Mouse (Mus musculus) MEL (cell line): ENCODE results near the gene Kctd20. TPM values are rescaled to one million over a fixed set of nuclear protein-coding genes. Genes with fewer than 3 reads are reported as not detected.

Experiments
- DNase-seq: peaks from one replicate; pipeline ENCODE4 v3.0.0; 2011; ENCODE audit warnings: low read depth, low spot score
- H3K27ac ChIP-seq: 2 replicates; pipeline ENCODE4 v1.5.1; 2012; ENCODE audit warnings: low read depth, mild to moderate bottlenecking, control low read depth, low read length, moderate library complexity; ENCODE audit not compliant: control insufficient read depth
- H3K27me3 ChIP-seq, 2 experiments: fragments of 150-350 bp in 1 of 2; sonication (generic) in 1 of 2; 2 replicates each; pipeline ENCODE4 v1.6.1; 2012; ENCODE audit warnings: low read length in 2 of 2, mild to moderate bottlenecking in 2 of 2, improper control_type of control experiment in 1 of 2, moderate library complexity in 1 of 2; ENCODE audit not compliant: insufficient read depth in 2 of 2, control insufficient read depth in 1 of 2
- H3K36me3 ChIP-seq, 2 experiments: 2 replicates each; pipeline ENCODE4 v1.6.1; 2012 to 2014; ENCODE audit warnings: low read length in 2 of 2, improper control_type of control experiment in 1 of 2, inconsistent platforms in 1 of 2, mild to moderate bottlenecking in 1 of 2; ENCODE audit not compliant: insufficient read depth in 2 of 2, control insufficient read depth in 1 of 2
- H3K4me1 ChIP-seq, 2 experiments: fragments of 150-350 bp in 1 of 2; sonication (generic) in 1 of 2; 2 replicates each; pipeline ENCODE4 v1.6.1; 2012; ENCODE audit warnings: low read length in 2 of 2, improper control_type of control experiment in 1 of 2, mild to moderate bottlenecking in 1 of 2; ENCODE audit not compliant: insufficient read depth in 2 of 2, control insufficient read depth in 1 of 2
- H3K4me3 ChIP-seq, 2 experiments: fragments of 150-350 bp in 1 of 2; sonication (generic) in 1 of 2; 2 replicates each; pipeline ENCODE4 v1.5.1; 2012; ENCODE audit warnings: low read depth in 2 of 2, low read length in 2 of 2, mild to moderate bottlenecking in 2 of 2, moderate library complexity in 2 of 2, control low read depth in 1 of 2, improper control_type of control experiment in 1 of 2; ENCODE audit not compliant: control insufficient read depth in 1 of 2, insufficient read depth in 1 of 2
- H3K79me2 ChIP-seq: 2 replicates; pipeline ENCODE4 v1.6.1; 2012; ENCODE audit warnings: mild to moderate bottlenecking, low read length, moderate library complexity; ENCODE audit not compliant: control insufficient read depth, poor library complexity, insufficient read depth
- H3K9ac ChIP-seq: 2 replicates; pipeline ENCODE4 v1.6.1; 2012; ENCODE audit warnings: low read depth, mild to moderate bottlenecking, control low read depth, low read length, moderate library complexity; ENCODE audit not compliant: control insufficient read depth, poor library complexity, severe bottlenecking
- H3K9me3 ChIP-seq: fragments of 150-350 bp; sonication (generic); replicated peaks from 2 replicates; pipeline ENCODE4 v1.6.1; 2012; ENCODE audit warnings: mild to moderate bottlenecking, low read length, improper control_type of control experiment, moderate library complexity; ENCODE audit not compliant: insufficient read depth
- BHLHE40 ChIP-seq: IDR thresholded peaks from 2 replicates; pipeline ENCODE4 v1.6.1; 2012; ENCODE audit warnings: low read depth, mild to moderate bottlenecking, inconsistent platforms, low read length, improper control_type of control experiment, borderline replicate concordance
- CHD1 ChIP-seq: IDR thresholded peaks from 2 replicates; pipeline ENCODE4 v1.6.1; 2012; ENCODE audit warnings: low read depth, mild to moderate bottlenecking, inconsistent platforms, low read length, improper control_type of control experiment
- CHD2 ChIP-seq: IDR thresholded peaks from 2 replicates; pipeline ENCODE4 v1.6.1; 2011; ENCODE audit warnings: low read length, improper control_type of control experiment
- ELF1 ChIP-seq: IDR thresholded peaks from 2 replicates; pipeline ENCODE4 v1.6.1; 2014; ENCODE audit warnings: low read depth, mild to moderate bottlenecking, inconsistent platforms, low read length, improper control_type of control experiment, moderate library complexity
- EP300 ChIP-seq, 2 experiments: IDR thresholded peaks; 2 replicates each; pipeline ENCODE4 v1.6.1; 2011; ENCODE audit warnings: improper control_type of control experiment in 2 of 2, low read length in 2 of 2, low read depth in 1 of 2, mild to moderate bottlenecking in 1 of 2
- ETS1 ChIP-seq: IDR thresholded peaks from 2 replicates; pipeline ENCODE4 v1.6.1; 2012; ENCODE audit warnings: low read depth, mild to moderate bottlenecking, inconsistent platforms, low read length, improper control_type of control experiment, moderate library complexity
- GABPA ChIP-seq: IDR thresholded peaks from 2 replicates; pipeline ENCODE4 v1.6.1; 2012; ENCODE audit warnings: low read depth, mild to moderate bottlenecking, inconsistent platforms, low read length, improper control_type of control experiment, moderate library complexity
- GATA1 ChIP-seq: IDR thresholded peaks from 2 replicates; pipeline ENCODE4 v1.6.1; 2011; ENCODE audit warnings: low read depth, low read length, improper control_type of control experiment
- HCFC1 ChIP-seq: IDR thresholded peaks from 2 replicates; pipeline ENCODE4 v1.6.1; 2012; ENCODE audit warnings: low read depth, mild to moderate bottlenecking, inconsistent platforms, low read length, improper control_type of control experiment, moderate library complexity
- JUND ChIP-seq: IDR thresholded peaks from 2 replicates; pipeline ENCODE4 v1.6.1; 2011; ENCODE audit warnings: low read depth, mild to moderate bottlenecking, improper control_type of control experiment, low read length
- KAT2A ChIP-seq: conservative IDR thresholded peaks from 2 replicates; pipeline ENCODE4 v1.6.1; 2012; ENCODE audit warnings: low read depth, low read length, improper control_type of control experiment, inconsistent platforms
- MAZ ChIP-seq: IDR thresholded peaks from 2 replicates; pipeline ENCODE4 v1.6.1; 2012; ENCODE audit warnings: low read depth, mild to moderate bottlenecking, inconsistent platforms, low read length, improper control_type of control experiment
- MEF2A ChIP-seq: IDR thresholded peaks from 2 replicates; pipeline ENCODE4 v1.6.1; 2014; ENCODE audit warnings: low read depth, mild to moderate bottlenecking, inconsistent platforms, low read length, improper control_type of control experiment; ENCODE audit not compliant: poor library complexity, insufficient replicate concordance, severe bottlenecking; ENCODE audit errors: extremely low read depth
- MXI1 ChIP-seq: IDR thresholded peaks from 2 replicates; pipeline ENCODE4 v1.6.1; 2011; ENCODE audit warnings: mild to moderate bottlenecking, low read depth, low read length, improper control_type of control experiment
- MYB ChIP-seq: IDR thresholded peaks from 2 replicates; pipeline ENCODE4 v1.6.1; 2011; ENCODE audit warnings: mild to moderate bottlenecking, low read depth, low read length, improper control_type of control experiment
- MYC ChIP-seq: IDR thresholded peaks from 2 replicates; pipeline ENCODE4 v1.6.1; 2011; ENCODE audit warnings: low read depth, mild to moderate bottlenecking, low read length, improper control_type of control experiment, moderate library complexity
- NELFE ChIP-seq: IDR thresholded peaks from 2 replicates; pipeline ENCODE4 v1.6.1; 2011; ENCODE audit warnings: low read depth, low read length, improper control_type of control experiment
- POLR2A ChIP-seq, 2 experiments: IDR thresholded peaks; 2 replicates each; pipeline ENCODE4 v1.6.1; 2011 to 2012; ENCODE audit warnings: low read length in 2 of 2, mild to moderate bottlenecking in 2 of 2, control low read depth in 1 of 2, improper control_type of control experiment in 1 of 2, low read depth in 1 of 2, moderate library complexity in 1 of 2; ENCODE audit not compliant: control insufficient read depth in 1 of 2, insufficient read depth in 1 of 2, poor library complexity in 1 of 2
- POLR2AphosphoS5 ChIP-seq: IDR thresholded peaks from 2 replicates; pipeline ENCODE4 v1.6.1; 2012; ENCODE audit warnings: low read depth, borderline replicate concordance, mild to moderate bottlenecking, inconsistent platforms, low read length, moderate library complexity, mixed read lengths
- RAD21 ChIP-seq: IDR thresholded peaks from 2 replicates; pipeline ENCODE4 v1.6.1; 2011; ENCODE audit warnings: mild to moderate bottlenecking, low read depth, low read length, improper control_type of control experiment
- RCOR1 ChIP-seq: IDR thresholded peaks from 2 replicates; pipeline ENCODE4 v1.6.1; 2012; ENCODE audit warnings: low read depth, mild to moderate bottlenecking, inconsistent platforms, low read length, improper control_type of control experiment
- SMC3 ChIP-seq: IDR thresholded peaks from 2 replicates; pipeline ENCODE4 v1.6.1; 2011; ENCODE audit warnings: low read depth, low read length, improper control_type of control experiment
- TAL1 ChIP-seq: IDR thresholded peaks from 2 replicates; pipeline ENCODE4 v1.6.1; 2012; ENCODE audit warnings: mild to moderate bottlenecking, inconsistent platforms, low read length, moderate library complexity, mixed read lengths
- TBP ChIP-seq: IDR thresholded peaks from 2 replicates; pipeline ENCODE4 v1.8.0; 2011; ENCODE audit warnings: low read depth, low read length, improper control_type of control experiment
- TCF12 ChIP-seq: IDR thresholded peaks from 2 replicates; pipeline ENCODE4 v1.6.1; 2014; ENCODE audit warnings: low read depth, mild to moderate bottlenecking, inconsistent platforms, low read length, improper control_type of control experiment, moderate library complexity
- USF1 ChIP-seq: IDR thresholded peaks from 2 replicates; pipeline ENCODE4 v1.6.1; 2014; ENCODE audit warnings: low read depth, mild to moderate bottlenecking, inconsistent platforms, low read length, improper control_type of control experiment, moderate library complexity
- USF2 ChIP-seq, 2 experiments: IDR thresholded peaks; 2 replicates each; pipeline ENCODE4 v1.6.1; 2011 to 2012; ENCODE audit warnings: improper control_type of control experiment in 2 of 2, low read length in 2 of 2, borderline replicate concordance in 1 of 2, inconsistent platforms in 1 of 2, low read depth in 1 of 2, mild to moderate bottlenecking in 1 of 2; ENCODE audit not compliant: insufficient read depth in 1 of 2
- ZKSCAN1 ChIP-seq: IDR thresholded peaks from 2 replicates; pipeline ENCODE4 v1.6.1; 2012; ENCODE audit warnings: low read depth, mild to moderate bottlenecking, inconsistent platforms, low read length, improper control_type of control experiment, moderate library complexity
- ZMIZ1 ChIP-seq: IDR thresholded peaks from 2 replicates; pipeline ENCODE4 v1.6.1; 2012; ENCODE audit warnings: low read depth, mild to moderate bottlenecking, inconsistent platforms, low read length, improper control_type of control experiment, moderate library complexity
- polyA plus RNA-seq, 2 experiments: library from polyadenylated mRNA; stranded (reverse) in 1 of 2; unstranded in 1 of 2; fragments of >175 nt in 1 of 2; fragments of >200 nt in 1 of 2; gene quantifications; 2 replicates each; pipeline versions ENCODE4 v1.2.1 to v1.2.4; 2012; ENCODE audit warnings: low replicate concordance in 2 of 2, low read depth in 1 of 2; ENCODE audit not compliant: insufficient read length in 2 of 2, insufficient read depth in 1 of 2, missing spikeins in 1 of 2
- total RNA-seq: library from RNA; depleted of rRNA; stranded (reverse); fragments of 300-350 nt; gene quantifications from 2 replicates; pipeline ENCODE4 v1.2.3, GENCODE M21; 2012

The Kctd20 gene
- total and polyA plus RNA-seq, 3 experiments, result 41.8 to 65.4 TPM; not detected in 1

DNA sequence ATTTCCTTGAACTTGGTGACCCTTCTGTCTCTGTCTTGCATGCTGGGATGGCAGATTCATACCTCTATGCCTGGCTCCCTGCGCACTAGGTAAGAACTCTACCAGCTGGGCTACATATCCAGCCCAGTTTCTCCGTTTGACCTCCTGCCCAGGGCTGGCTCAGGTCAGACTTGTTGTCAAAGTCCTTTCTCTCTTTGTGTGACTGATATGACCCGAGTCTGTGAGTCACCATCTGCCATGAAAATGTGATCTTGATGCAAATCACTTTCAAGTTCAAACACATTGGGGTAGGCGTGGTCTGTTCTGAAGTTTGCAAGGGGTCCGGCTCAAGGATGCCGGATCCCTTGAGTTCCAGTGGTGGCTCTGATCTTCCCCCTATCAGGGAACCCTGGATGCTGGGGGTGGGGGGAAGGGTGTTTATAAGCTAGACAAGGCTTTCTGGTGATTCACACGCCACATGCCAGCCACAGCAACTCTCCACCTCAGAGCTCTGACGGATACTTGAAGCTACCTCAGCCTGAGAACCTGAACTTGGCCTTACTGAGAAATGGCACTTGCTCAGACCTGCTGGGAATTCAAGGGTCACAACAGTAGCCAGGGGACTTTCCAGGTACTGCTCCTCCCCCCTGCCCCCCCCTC is 26.7 kb upstream of the Kctd20 start:
- Histone ChIP-seq H3K27me3 (no peaks in the 10 kb centered on the region), H3K4me1 (peaks cover 0 to 13% of the 10 kb centered on the region in 2 experiments; a peak in 3 of 4 replicates), H3K36me3 (peaks cover 0 to 5% of the 10 kb centered on the region in 2 experiments; a peak in 2 of 4 replicates), H3K79me2 (no peaks in the 10 kb centered on the region), H3K4me3 (no peak overlapping the region), H3K9me3 (no peaks in the 10 kb centered on the region), H3K27ac (no peak overlapping the region), H3K9ac (no peak overlapping the region)
- TF ChIP-seq MXI1 (no peak), TAL1 (no peak), GATA1 (no peak), MYB (no peak), MEF2A (no peak), NELFE (no peak), USF1 (no peak), TBP (no peak), GABPA (no peak), POLR2AphosphoS5 (no peak), ZKSCAN1 (no peak), CHD2 (no peak), POLR2A (IDR thresholded peaks at IDR 0.05; ENCODE audit: control insufficient read depth in 1 of 2, insufficient read depth in 1 of 2, low read depth in 1 of 2, low read length in 2 of 2, poor library complexity in 1 of 2) (no peak), CHD1 (no peak), RCOR1 (no peak), SMC3 (no peak), EP300 (IDR thresholded peaks at IDR 0.05; ENCODE audit: low read depth in 1 of 2, low read length in 2 of 2) (no peak)
- DNase-seq, result no peak

DNA sequence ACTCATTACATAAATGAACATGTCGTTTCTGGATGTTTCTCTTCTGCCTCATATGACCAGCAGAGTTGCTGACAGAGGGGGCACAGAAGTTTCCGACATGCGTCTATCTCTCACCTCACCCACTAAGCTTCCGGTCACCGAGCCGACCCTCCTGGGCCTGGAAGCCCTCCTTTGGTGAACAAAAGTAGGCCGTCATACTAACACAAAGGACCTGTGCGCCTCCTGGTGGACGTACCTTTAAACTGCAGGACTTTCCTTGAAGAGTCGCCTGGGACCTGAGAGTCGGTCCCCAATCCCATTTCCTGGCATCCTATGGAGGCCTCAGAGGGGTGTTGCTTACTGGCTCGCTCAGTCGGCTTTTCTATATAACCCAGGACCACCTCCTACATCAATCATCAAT is 25.4 kb upstream of the Kctd20 start:
- H3K79me2 ChIP-seq, result no peaks in the 10 kb centered on the region; the same call in 1 of the 2 replicates
- H3K9ac ChIP-seq, result no peak overlapping the region
- H3K4me1 ChIP-seq, result peaks cover 0 to 20% of the 10 kb centered on the region in 2 experiments; a peak in 3 of 4 replicates
- no peaks in the 10 kb centered on the region for H3K27me3 ChIP-seq
- DNase-seq, result peak; percentile 82
- no peak overlapping the region for H3K27ac ChIP-seq
- no peak overlapping the region for H3K4me3 ChIP-seq
- H3K36me3 ChIP-seq, result peaks cover 0 to 10% of the 10 kb centered on the region in 2 experiments; a peak in 2 of 4 replicates
- no peaks in the 10 kb centered on the region for H3K9me3 ChIP-seq
- TF ChIP-seq TAL1, result no peak
- TF ChIP-seq CHD1, result no peak
- no peak for TF ChIP-seq USF1
- no peak for TF ChIP-seq ELF1
- TF ChIP-seq TCF12, result no peak
- no peak for TF ChIP-seq MYC
- TF ChIP-seq HCFC1, result no peak
- TF ChIP-seq POLR2AphosphoS5, result no peak
- no peak for TF ChIP-seq ETS1
- no peak for TF ChIP-seq KAT2A
- no peak for TF ChIP-seq GABPA
- peak; percentile 89 for TF ChIP-seq SMC3
- TF ChIP-seq USF2 (IDR thresholded peaks at IDR 0.05; ENCODE audit: borderline replicate concordance in 1 of 2, insufficient read depth in 1 of 2, low read depth in 1 of 2, low read length in 2 of 2), result no peak
- no peak; the same call in 1 of the 2 replicates for TF ChIP-seq BHLHE40
- TF ChIP-seq MAZ, result no peak
- TF ChIP-seq NELFE, result no peak
- TF ChIP-seq ZMIZ1, result no peak
- TF ChIP-seq POLR2A (IDR thresholded peaks at IDR 0.05; ENCODE audit: control insufficient read depth in 1 of 2, insufficient read depth in 1 of 2, low read depth in 1 of 2, low read length in 2 of 2, poor library complexity in 1 of 2), result no peak
- TF ChIP-seq JUND, result no peak
- TF ChIP-seq RAD21, result peak; percentile 78
- no peak for TF ChIP-seq GATA1
